8 mouse cellular contexts compared by ENCODE assay signal in the genomic region with DNA sequence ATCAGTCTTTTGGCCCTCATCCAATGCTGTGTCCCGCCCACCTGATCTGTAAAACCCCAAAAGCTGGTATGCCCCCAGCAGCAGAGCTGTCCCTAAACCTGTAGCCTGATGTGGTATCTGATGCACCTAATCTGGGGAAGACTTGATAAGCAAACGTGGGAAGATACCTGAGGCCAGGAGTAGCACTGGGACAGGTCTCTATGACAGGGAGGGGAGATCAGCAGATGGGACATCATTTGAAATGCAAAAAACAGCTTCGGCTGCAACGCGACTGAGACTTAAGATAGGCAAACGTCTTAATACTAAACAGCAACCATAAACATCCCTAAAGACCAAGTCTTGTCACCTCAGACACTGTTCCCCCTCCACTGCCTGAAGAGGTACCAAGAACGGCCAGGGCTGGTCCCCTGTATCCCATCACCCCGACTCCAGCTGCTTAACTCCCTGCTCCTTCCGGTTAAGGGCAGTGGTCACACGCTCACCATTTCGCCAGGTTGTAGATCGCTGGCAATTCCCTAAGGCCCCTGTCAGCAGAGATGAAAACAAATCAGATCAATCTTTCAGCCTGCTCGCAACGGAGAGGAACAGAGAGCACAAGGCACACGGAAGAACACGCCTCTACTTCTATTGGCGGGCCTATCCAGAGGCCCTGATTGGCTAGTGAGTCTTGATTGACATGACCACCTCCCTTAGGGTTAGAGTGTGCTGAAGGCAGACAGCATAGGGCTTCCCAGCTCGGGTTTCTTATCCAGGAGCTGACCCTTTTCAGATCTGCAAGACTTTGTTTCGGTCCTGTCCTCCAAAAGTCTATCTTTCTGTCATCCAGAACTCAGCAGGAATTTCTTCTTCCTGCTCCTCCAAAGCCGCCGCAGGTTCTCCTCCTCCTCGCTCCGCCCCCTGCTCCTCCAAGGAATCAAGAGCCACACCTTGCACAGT. TPM values are rescaled to one million over a fixed set of nuclear protein-coding genes. Genes with fewer than 3 reads are reported as not detected.
A peak's percentile ranks its signal among the peaks of the same experiment; 100 is the strongest.
DNase-seq lines count a peak whose midpoint lies in the region; ATAC-seq and TF ChIP-seq lines count a peak whose summit lies in the region.
"Not testable (repeated sequence)": the region's sequence is repeated elsewhere in the genome, so short reads cannot be mapped to it uniquely, and the experiment has no call there.

TSS of gene Gm5141 (minus strand) at position 610 of the 936 bp plus-strand sequence.

- H3K9me3 ChIP-seq in embryonic facial prominence, embryonic 14.5 days (ENCODE audit: control insufficient read depth, low read length), result peaks cover 13% of the 10 kb centered on the region
- H3K9me3 ChIP-seq in limb, embryonic 11.5 days (ENCODE audit: control insufficient read depth, low read length), result not testable (repeated sequence)
- H3K9me3 ChIP-seq in midbrain, embryonic 12.5 days, result peaks cover 13% of the 10 kb centered on the region; the same call in 1 of the 2 replicates

- H3K27ac ChIP-seq in embryonic facial prominence, embryonic 14.5 days (replicated peaks; ENCODE audit: low read depth, low read length); limb, embryonic 11.5 days (replicated peaks; ENCODE audit: low read depth, low read length); midbrain, embryonic 12.5 days (replicated peaks); small intestine, adult 2 months (ENCODE audit: insufficient read depth, low read depth, low read length): not testable (repeated sequence)

- TF ChIP-seq POLR2A in small intestine, adult 2 months (IDR thresholded peaks at IDR 0.05; ENCODE audit: low read depth, low read length), result not testable (repeated sequence)

- WGBS in embryonic facial prominence, embryonic 14.5 days, result 7% methylated on average over 19 of the region's 23 CpGs
- WGBS in limb, embryonic 11.5 days, result 6% methylated on average over 19 of the region's 23 CpGs
- WGBS in midbrain, embryonic 12.5 days, result 5% methylated on average over 23 of the region's 23 CpGs
- 1% methylated on average over 23 of the region's 23 CpGs for WGBS in small intestine, adult 2 months

- ATAC-seq in embryonic facial prominence, embryonic 14.5 days (ENCODE audit: low read depth), result peak; percentile 100
- ATAC-seq in limb, embryonic 11.5 days (ENCODE audit: insufficient number of reproducible peaks, low FRiP score, low TSS enrichment, low read depth), result peak; percentile 94
- peak; percentile 100 for ATAC-seq in midbrain, embryonic 12.5 days (ENCODE audit: low FRiP score, low read depth)

- H3K36me3 ChIP-seq in embryonic facial prominence, embryonic 14.5 days (ENCODE audit: control insufficient read depth, insufficient read depth, low read length), result peaks cover 13% of the 10 kb centered on the region; the same call in 1 of the 2 replicates
- H3K36me3 ChIP-seq in limb, embryonic 11.5 days (ENCODE audit: control insufficient read depth, insufficient read depth, low read length); small intestine, adult 2 months (ENCODE audit: control insufficient read depth, insufficient read depth, low read length): not testable (repeated sequence)
- peaks cover 10% of the 10 kb centered on the region for H3K36me3 ChIP-seq in midbrain, embryonic 12.5 days

- H3K4me1 ChIP-seq in embryonic facial prominence, embryonic 14.5 days (ENCODE audit: control insufficient read depth, insufficient read depth, low read length); limb, embryonic 11.5 days (ENCODE audit: control insufficient read depth, insufficient read depth, low read length); midbrain, embryonic 12.5 days; small intestine, adult 2 months (ENCODE audit: control insufficient read depth, insufficient read depth, insufficient read length, low read length): not testable (repeated sequence)

- not testable (repeated sequence) for H3K27me3 ChIP-seq in embryonic facial prominence, embryonic 14.5 days (replicated peaks; ENCODE audit: control insufficient read depth, insufficient read depth, low read length); limb, embryonic 11.5 days (ENCODE audit: control insufficient read depth, insufficient read depth, low read length); midbrain, embryonic 12.5 days; small intestine, adult 2 months (ENCODE audit: control insufficient read depth, insufficient read depth, low read length)

- H3K9ac ChIP-seq in embryonic facial prominence, embryonic 14.5 days (ENCODE audit: low read depth, low read length), result peak within 1 kb of the TSS; percentile 63
- H3K9ac ChIP-seq in limb, embryonic 11.5 days (ENCODE audit: low read length), result peak within 1 kb of the TSS; percentile 24; the same call in 1 of the 2 replicates
- peak within 1 kb of the TSS; percentile 66 for H3K9ac ChIP-seq in midbrain, embryonic 12.5 days (replicated peaks)

- peak within 1 kb of the TSS; percentile 63 for H3K4me2 ChIP-seq in embryonic facial prominence, embryonic 14.5 days (ENCODE audit: low read depth, low read length)
- peak within 1 kb of the TSS; percentile 56 for H3K4me2 ChIP-seq in limb, embryonic 11.5 days (ENCODE audit: low read depth, severe bottlenecking)
- peak within 1 kb of the TSS; percentile 68 for H3K4me2 ChIP-seq in midbrain, embryonic 12.5 days (replicated peaks)

- DNase-seq in 3134 (ENCODE audit: extremely low read depth, insufficient read length, low spot score), result peak; percentile 54
- DNase-seq in adrenal gland, postnatal 36 days, result peak; percentile 20 to 45
- DNase-seq in embryonic facial prominence, embryonic 14.5 days (ENCODE audit: low spot score), result peak; percentile 21
- DNase-seq in heart, adult 9 months (ENCODE audit: low spot score in 2 of 2), result peak; percentile 47 to 58
- peak; percentile 40 to 54 for DNase-seq in kidney, adult 8-10 months
- DNase-seq in limb, embryonic 11.5 days (ENCODE audit: low spot score), result peak; percentile 51

- peak within 1 kb of the TSS; percentile 49 for H3K4me3 ChIP-seq in embryonic facial prominence, embryonic 14.5 days (ENCODE audit: low read depth, low read length)
- H3K4me3 ChIP-seq in limb, embryonic 11.5 days (ENCODE audit: low read depth, low read length), result peak within 1 kb of the TSS; percentile 35
- peak within 1 kb of the TSS; percentile 56 for H3K4me3 ChIP-seq in midbrain, embryonic 12.5 days
- H3K4me3 ChIP-seq in small intestine, adult 2 months (ENCODE audit: low read depth, low read length), result peak within 1 kb of the TSS; percentile 80

- not testable (repeated sequence) for TF ChIP-seq CTCF in small intestine, adult 2 months (IDR thresholded peaks at IDR 0.05; ENCODE audit: extremely low read depth, insufficient read length, insufficient replicate concordance, low read depth, low read length)

RNA-seq across cellular contexts. Expression of gene Gm5141, which starts in this region (rescaled TPM):
- 1 to 10 TPM; 1.3 to 1.9 TPM for total RNA-seq in adrenal gland, postnatal 36 days (2021)
- 7.5 and 10.5 TPM in 2 replicates for polyA plus RNA-seq in embryonic facial prominence, embryonic 14.5 days (2014; fragmentation: Nextera tagmentation; extraction: Ambion mirVana)
- polyA plus RNA-seq in limb, embryonic 11.5 days (2014; fragmentation: Nextera tagmentation; extraction: Ambion mirVana), result 13.6 and 14.7 TPM in 2 replicates
- 11.8 and 13.9 TPM in 2 replicates for polyA plus RNA-seq in midbrain, embryonic 12.5 days (2016; fragmentation: Nextera tagmentation; extraction: Ambion mirVana)
- not detected in 2 replicates for polyA plus RNA-seq in small intestine, adult 2 months (2012; rRNA removed)
